Mouse (Mus musculus) G1E (cell line): ENCODE measurements around the gene Amhr2. TPM values are rescaled to one million over a fixed set of nuclear protein-coding genes. Genes with fewer than 3 reads are reported as not detected.

Source experiments
- ATAC-seq: 2 replicates; pipeline ENCODE4 v1.8.0; 2016; ENCODE audit warnings: mild to moderate bottlenecking; ENCODE audit not compliant: insufficient number of reproducible peaks, poor library complexity, low FRiP score, severe bottlenecking; ENCODE audit errors: extremely low read depth
- DNase-seq: peaks from one replicate; pipeline ENCODE4 v3.0.0; 2012; ENCODE audit warnings: low spot score
- H3K27me3 ChIP-seq: 2 replicates; pipeline ENCODE4 v1.6.1; 2012; ENCODE audit warnings: mild to moderate bottlenecking, low read length, inconsistent platforms; ENCODE audit not compliant: insufficient read depth
- H3K36me3 ChIP-seq: replicated peaks from 2 replicates; pipeline ENCODE3; 2012; ENCODE audit warnings: mild to moderate bottlenecking, inconsistent platforms
- H3K4me1 ChIP-seq: 2 replicates; pipeline ENCODE4 v1.6.1; 2012; ENCODE audit warnings: low read depth, low read length, inconsistent platforms, mixed read lengths; ENCODE audit not compliant: insufficient read depth
- H3K4me3 ChIP-seq: 2 replicates; pipeline ENCODE4 v1.5.1; 2012; ENCODE audit warnings: low read depth, mild to moderate bottlenecking, inconsistent platforms, low read length, moderate library complexity, mixed read lengths
- H3K9me3 ChIP-seq: replicated peaks from 2 replicates; pipeline ENCODE4 v1.6.1; 2012; ENCODE audit warnings: inconsistent platforms
- CTCF ChIP-seq: IDR thresholded peaks from 2 replicates; pipeline ENCODE4 v1.5.1; 2012; ENCODE audit warnings: low read depth, low read length, inconsistent platforms, mixed read lengths
- GATA1 ChIP-seq: IDR thresholded peaks from 2 replicates; pipeline ENCODE4 v1.6.1; 2012; ENCODE audit warnings: borderline replicate concordance, low read length, inconsistent platforms, mixed read lengths
- GATA2 ChIP-seq: IDR thresholded peaks from 2 replicates; pipeline ENCODE4 v1.6.1; 2012; ENCODE audit warnings: low read depth, low read length, inconsistent platforms, borderline replicate concordance
- POLR2AphosphoS5 ChIP-seq: IDR thresholded peaks from 2 replicates; pipeline ENCODE4 v1.6.1; 2012; ENCODE audit warnings: low read depth, low read length, inconsistent platforms; ENCODE audit not compliant: insufficient replicate concordance
- TAL1 ChIP-seq: conservative IDR thresholded peaks from 2 replicates; pipeline ENCODE4 v1.6.1; 2012; ENCODE audit warnings: low read depth, low read length, inconsistent platforms, mixed read lengths
- polyA plus RNA-seq: library from polyadenylated mRNA; stranded (reverse); fragments of >175 nt; gene quantifications from 2 replicates; pipeline ENCODE4 v1.2.3, GENCODE M21; 2012
- total RNA-seq, 2 experiments: library from RNA; stranded (forward) in 1 of 2; stranded (reverse) in 1 of 2; fragments of 200-1000 nt in 1 of 2; fragments of >200 nt in 1 of 2; fragmentation: Nextera tagmentation in 1 of 2; gene quantifications; 2 replicates each; pipeline ENCODE4 v1.2.3; 2014 to 2017

The Amhr2 gene
- total and polyA plus RNA-seq, 3 experiments: not detected

- TF ChIP-seq GATA1 (no peak), TAL1 (no peak), CTCF (no peak), GATA2 (no peak), POLR2AphosphoS5 (no peak)
- Histone ChIP-seq H3K36me3 (peaks cover 95% of the 10 kb centered on the region), H3K4me1 (peaks cover 29% of the 10 kb centered on the region), H3K4me3 (no peak overlapping the region), H3K27me3 (no peaks in the 10 kb centered on the region), H3K9me3 (no peaks in the 10 kb centered on the region)
- no peak for DNase-seq
- ATAC-seq: no peak
These were observed 55.3 kb downstream of the Amhr2 start for GRCm38 (mm10) chr15:102500479-102500878.

GRCm38 (mm10) chr15:102501084-102501814 is 56.1 kb downstream of the Amhr2 start:
- Histone ChIP-seq H3K4me3 (no peak overlapping the region), H3K4me1 (peaks cover 35% of the 10 kb centered on the region), H3K27me3 (no peaks in the 10 kb centered on the region), H3K9me3 (no peaks in the 10 kb centered on the region), H3K36me3 (peaks cover 93% of the 10 kb centered on the region)
- no peak for ATAC-seq
- DNase-seq: no peak
- no peak for TF ChIP-seq POLR2AphosphoS5
- TF ChIP-seq GATA2: no peak
- TF ChIP-seq CTCF: no peak

- Histone ChIP-seq H3K4me1 (peaks cover 35% of the 10 kb centered on the region), H3K36me3 (peaks cover 84% of the 10 kb centered on the region), H3K9me3 (no peaks in the 10 kb centered on the region), H3K4me3 (no peak overlapping the region), H3K27me3 (no peaks in the 10 kb centered on the region)
- no peak for DNase-seq
- ATAC-seq: no peak
- TF ChIP-seq GATA2 (no peak), TAL1 (no peak), GATA1 (no peak), CTCF (no peak), POLR2AphosphoS5 (no peak)
These were observed 57.2 kb downstream of the Amhr2 start for GRCm38 (mm10) chr15:102502254-102502840.

- DNase-seq (no peak), ATAC-seq (no peak)
- H3K36me3 ChIP-seq: peaks cover 77% of the 10 kb centered on the region
- no peak within 1 kb of the TSS for H3K4me3 ChIP-seq
- H3K4me1 ChIP-seq: peaks cover 35% of the 10 kb centered on the region
- TF ChIP-seq GATA2: no peak
- TF ChIP-seq TAL1: no peak
- no peak for TF ChIP-seq POLR2AphosphoS5
- no peak for TF ChIP-seq GATA1
- no peak for TF ChIP-seq CTCF
- no peaks in the 10 kb centered on the region for H3K9me3 ChIP-seq
- no peaks in the 10 kb centered on the region for H3K27me3 ChIP-seq
These were observed 58.3 kb downstream of the Amhr2 start, which contains the start of gene Gm10337 for GRCm38 (mm10) chr15:102503447-102503846. Gm10337 (plus strand) TSS chr15:102503722.

Other genes with a start within 250 kb of the Amhr2 start
Only the 20 nearest of the 21 such genes appear.
- 2.1 and 11.9 TPM in 2 replicates for gene Csad, start 240.6 kb upstream of the Amhr2 start, total RNA-seq (2014; fragmentation: Nextera tagmentation)
- 4.2 and 4.9 TPM in 2 replicates for gene Csad, start 240.6 kb upstream of the Amhr2 start, total RNA-seq (2017)
- gene Csad, start 240.6 kb upstream of the Amhr2 start, polyA plus RNA-seq: 3.1 and 4.2 TPM in 2 replicates
- 23.7 and 26.6 TPM in 2 replicates for gene Itgb7, start 213.4 kb upstream of the Amhr2 start, total RNA-seq (2014; fragmentation: Nextera tagmentation)
- 80.9 and 83.5 TPM in 2 replicates for gene Itgb7, start 213.4 kb upstream of the Amhr2 start, total RNA-seq (2017)
- 22.1 and 27.2 TPM in 2 replicates for gene Itgb7, start 213.4 kb upstream of the Amhr2 start, polyA plus RNA-seq
- gene Rarg, start 187.8 kb upstream of the Amhr2 start, total RNA-seq (2014; fragmentation: Nextera tagmentation): 2.6 and 3.4 TPM in 2 replicates
- 1.0 and 1.9 TPM in 2 replicates for gene Rarg, start 187.8 kb upstream of the Amhr2 start, total RNA-seq (2017)
- 1.8 and 2.2 TPM in 2 replicates for gene Rarg, start 187.8 kb upstream of the Amhr2 start, polyA plus RNA-seq
- gene Gm9918, start 174.8 kb upstream of the Amhr2 start, total RNA-seq (2014; fragmentation: Nextera tagmentation): not detected in 2 replicates
- 0.12 and 0.44 TPM in 2 replicates for gene Gm9918, start 174.8 kb upstream of the Amhr2 start, total RNA-seq (2017)
- gene Gm9918, start 174.8 kb upstream of the Amhr2 start, polyA plus RNA-seq: not detected in 2 replicates
- gene Mfsd5, start 165.9 kb upstream of the Amhr2 start, total RNA-seq (2014; fragmentation: Nextera tagmentation): 24.5 and 25.8 TPM in 2 replicates
- gene Mfsd5, start 165.9 kb upstream of the Amhr2 start, total RNA-seq (2017): 31.1 and 37.2 TPM in 2 replicates
- gene Mfsd5, start 165.9 kb upstream of the Amhr2 start, polyA plus RNA-seq: 66.2 and 75.3 TPM in 2 replicates
- gene Espl1, start 149.1 kb upstream of the Amhr2 start, total RNA-seq (2014; fragmentation: Nextera tagmentation): 91.0 and 145 TPM in 2 replicates
- gene Espl1, start 149.1 kb upstream of the Amhr2 start, total RNA-seq (2017): 15.8 and 23.8 TPM in 2 replicates
- 33.1 and 35.5 TPM in 2 replicates for gene Espl1, start 149.1 kb upstream of the Amhr2 start, polyA plus RNA-seq
- gene Pfdn5, start 119.3 kb upstream of the Amhr2 start, total RNA-seq (2014; fragmentation: Nextera tagmentation): 113 and 119 TPM in 2 replicates
- 271 and 276 TPM in 2 replicates for gene Pfdn5, start 119.3 kb upstream of the Amhr2 start, total RNA-seq (2017)
- gene Pfdn5, start 119.3 kb upstream of the Amhr2 start, polyA plus RNA-seq: 13.6 and 23.0 TPM in 2 replicates
- 37.5 and 45.9 TPM in 2 replicates for gene Myg1, start 113.7 kb upstream of the Amhr2 start, total RNA-seq (2014; fragmentation: Nextera tagmentation)
- 30.1 and 35.2 TPM in 2 replicates for gene Myg1, start 113.7 kb upstream of the Amhr2 start, total RNA-seq (2017)
- gene Myg1, start 113.7 kb upstream of the Amhr2 start, polyA plus RNA-seq: 72.6 and 87.5 TPM in 2 replicates
- 187 and 217 TPM in 2 replicates for gene Aaas, start 94.6 kb upstream of the Amhr2 start, total RNA-seq (2014; fragmentation: Nextera tagmentation)
- 110 and 126 TPM in 2 replicates for gene Aaas, start 94.6 kb upstream of the Amhr2 start, total RNA-seq (2017)
- gene Aaas, start 94.6 kb upstream of the Amhr2 start, polyA plus RNA-seq: 199 and 288 TPM in 2 replicates
- gene Sp7, start 78.2 kb upstream of the Amhr2 start, total RNA-seq (2014; fragmentation: Nextera tagmentation): not detected in 2 replicates
- gene Sp7, start 78.2 kb upstream of the Amhr2 start, total RNA-seq (2017): 0.06 and 0.16 TPM in 2 replicates
- not detected in 2 replicates for gene Sp7, start 78.2 kb upstream of the Amhr2 start, polyA plus RNA-seq
- 92.4 and 93.8 TPM in 2 replicates for gene Sp1, start 39.2 kb upstream of the Amhr2 start, total RNA-seq (2014; fragmentation: Nextera tagmentation)
- gene Sp1, start 39.2 kb upstream of the Amhr2 start, total RNA-seq (2017): 42.3 and 50.5 TPM in 2 replicates
- 16.4 and 35.8 TPM in 2 replicates for gene Sp1, start 39.2 kb upstream of the Amhr2 start, polyA plus RNA-seq
- gene Prr13, start 13.7 kb downstream of the Amhr2 start, total RNA-seq (2014; fragmentation: Nextera tagmentation): 78.6 and 94.0 TPM in 2 replicates
- 84.1 and 86.0 TPM in 2 replicates for gene Prr13, start 13.7 kb downstream of the Amhr2 start, total RNA-seq (2017)
- 122 and 254 TPM in 2 replicates for gene Prr13, start 13.7 kb downstream of the Amhr2 start, polyA plus RNA-seq
- gene Pcbp2, start 25.2 kb downstream of the Amhr2 start, total RNA-seq (2014; fragmentation: Nextera tagmentation): 1,640 and 1,748 TPM in 2 replicates
- gene Pcbp2, start 25.2 kb downstream of the Amhr2 start, total RNA-seq (2017): 202 and 214 TPM in 2 replicates
- gene Pcbp2, start 25.2 kb downstream of the Amhr2 start, polyA plus RNA-seq: 660 and 876 TPM in 2 replicates
- gene Gm10337, start 58.4 kb downstream of the Amhr2 start, total RNA-seq (2014; fragmentation: Nextera tagmentation): 28.7 TPM in 1 of 2 replicates, not detected in the other
- gene Gm10337, start 58.4 kb downstream of the Amhr2 start, total RNA-seq (2017): not detected in 2 replicates
- not detected in 2 replicates for gene Gm10337, start 58.4 kb downstream of the Amhr2 start, polyA plus RNA-seq
- 0.75 and 1.4 TPM in 2 replicates for gene Map3k12, start 71.7 kb downstream of the Amhr2 start, total RNA-seq (2014; fragmentation: Nextera tagmentation)
- gene Map3k12, start 71.7 kb downstream of the Amhr2 start, total RNA-seq (2017): 1.9 TPM in 2 replicates
- gene Map3k12, start 71.7 kb downstream of the Amhr2 start, polyA plus RNA-seq: 0.60 and 0.72 TPM in 2 replicates
- gene Tarbp2, start 72.8 kb downstream of the Amhr2 start, total RNA-seq (2014; fragmentation: Nextera tagmentation): 9.5 and 11.6 TPM in 2 replicates
- gene Tarbp2, start 72.8 kb downstream of the Amhr2 start, total RNA-seq (2017): 32.9 and 41.6 TPM in 2 replicates
- 58.6 and 63.8 TPM in 2 replicates for gene Tarbp2, start 72.8 kb downstream of the Amhr2 start, polyA plus RNA-seq
- gene Npff, start 79.6 kb downstream of the Amhr2 start, total RNA-seq (2014; fragmentation: Nextera tagmentation): 3.2 and 5.1 TPM in 2 replicates
- 1.1 and 1.8 TPM in 2 replicates for gene Npff, start 79.6 kb downstream of the Amhr2 start, total RNA-seq (2017)
- 0.70 and 0.92 TPM in 2 replicates for gene Npff, start 79.6 kb downstream of the Amhr2 start, polyA plus RNA-seq
- not detected in 2 replicates for gene Gm28047, start 179.7 kb downstream of the Amhr2 start, total RNA-seq (2014; fragmentation: Nextera tagmentation)
- not detected in 2 replicates for gene Gm28047, start 179.7 kb downstream of the Amhr2 start, total RNA-seq (2017)
- 0.04 TPM in 1 of 2 replicates, not detected in the other for gene Gm28047, start 179.7 kb downstream of the Amhr2 start, polyA plus RNA-seq
- 188 and 200 TPM in 2 replicates for gene Atf7, start 180.1 kb downstream of the Amhr2 start, total RNA-seq (2014; fragmentation: Nextera tagmentation)
- 19.4 and 29.3 TPM in 2 replicates for gene Atf7, start 180.1 kb downstream of the Amhr2 start, total RNA-seq (2017)
- 13.6 and 14.6 TPM in 2 replicates for gene Atf7, start 180.1 kb downstream of the Amhr2 start, polyA plus RNA-seq
- gene Atp5g2, start 227.0 kb downstream of the Amhr2 start, total RNA-seq (2014; fragmentation: Nextera tagmentation): 274 and 321 TPM in 2 replicates
- gene Atp5g2, start 227.0 kb downstream of the Amhr2 start, total RNA-seq (2017): 77.5 and 80.3 TPM in 2 replicates
- gene Atp5g2, start 227.0 kb downstream of the Amhr2 start, polyA plus RNA-seq: 130 and 167 TPM in 2 replicates